Mouse (Mus musculus) megakaryocyte progenitor cell, adult 5-6 weeks (primary cell): ENCODE measurements at regions not wholly inside any gene's neighbourhood (a gene's known extent, or its start where the extent isn't known, plus 50 kb on each side); places are given as distances from the start of the nearest gene placed in this dataset.
A peak's percentile ranks its signal among the peaks of the same experiment; 100 is the strongest.

ENCODE experiments used
- ATAC-seq: replicated peaks from 2 replicates; pipeline ENCODE4 v1.8.0; 2016; ENCODE audit warnings: mild to moderate bottlenecking, moderate TSS enrichment, inconsistent platforms; ENCODE audit not compliant: poor library complexity

- peak; percentile 99 for ATAC-seq
Measured at GRCm38 (mm10) chr5:79966241-79966640, 1053.7 kb upstream of the Adgrl3 start.

DNA sequence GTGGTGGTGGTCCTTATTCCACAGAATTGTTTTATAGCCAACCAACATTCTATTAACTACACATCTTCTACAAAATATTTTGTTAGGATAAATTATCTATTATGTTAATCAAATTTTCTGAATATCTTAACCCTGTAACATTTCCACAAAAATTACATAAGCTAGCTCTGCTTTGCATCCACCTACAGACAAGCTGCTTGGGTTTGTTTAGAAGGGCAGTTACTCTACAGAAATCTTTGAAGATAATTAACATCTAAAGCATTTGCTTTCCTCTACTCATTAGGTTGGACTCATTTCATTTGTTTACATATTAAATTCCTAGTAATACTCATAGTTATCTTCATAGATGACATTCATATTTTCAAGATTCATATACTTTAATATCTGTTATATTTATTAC, 1014.5 kb upstream of the Adgrl3 start:
- no peak for ATAC-seq

- no peak for ATAC-seq
Measured at GRCm38 (mm10) chr5:80038876-80039275, 981.1 kb upstream of the Adgrl3 start.

DNA sequence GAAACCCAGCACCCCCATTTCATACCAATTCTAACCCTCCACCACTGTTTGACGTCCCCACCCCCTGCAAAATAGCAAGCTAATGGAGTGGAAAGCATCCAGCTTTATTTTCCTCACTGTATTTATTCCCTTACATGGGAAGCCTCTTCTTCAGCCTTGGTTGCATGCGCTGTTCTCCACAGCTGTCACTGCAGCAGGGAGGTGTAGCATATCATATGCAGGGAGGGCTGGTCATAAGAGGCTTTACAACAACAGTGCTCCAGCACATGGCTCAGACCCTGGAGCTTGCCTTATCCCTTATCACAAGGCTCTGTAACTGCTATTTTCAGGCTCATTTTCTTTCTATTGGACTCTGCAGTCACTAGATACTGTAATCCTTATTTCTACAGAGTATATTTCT, 980.5 kb upstream of the Adgrl3 start:
- no peak for ATAC-seq
